Mouse (Mus musculus) G1E (cell line): ENCODE results near the gene Mroh3. TPM values are rescaled to one million over a fixed set of nuclear protein-coding genes. Genes with fewer than 3 reads are reported as not detected.
A peak's percentile ranks its signal among the peaks of the same experiment; 100 is the strongest.

Experiments used
- ATAC-seq: 2 replicates; pipeline ENCODE4 v1.8.0; 2016; ENCODE audit warnings: mild to moderate bottlenecking; ENCODE audit not compliant: insufficient number of reproducible peaks, poor library complexity, low FRiP score, severe bottlenecking; ENCODE audit errors: extremely low read depth
- DNase-seq: peaks from one replicate; pipeline ENCODE4 v3.0.0; 2012; ENCODE audit warnings: low spot score
- H3K27me3 ChIP-seq: 2 replicates; pipeline ENCODE4 v1.6.1; 2012; ENCODE audit warnings: mild to moderate bottlenecking, low read length, inconsistent platforms; ENCODE audit not compliant: insufficient read depth
- H3K36me3 ChIP-seq: replicated peaks from 2 replicates; pipeline ENCODE3; 2012; ENCODE audit warnings: mild to moderate bottlenecking, inconsistent platforms
- H3K4me1 ChIP-seq: 2 replicates; pipeline ENCODE4 v1.6.1; 2012; ENCODE audit warnings: low read depth, low read length, inconsistent platforms, mixed read lengths; ENCODE audit not compliant: insufficient read depth
- H3K4me3 ChIP-seq: 2 replicates; pipeline ENCODE4 v1.5.1; 2012; ENCODE audit warnings: low read depth, mild to moderate bottlenecking, inconsistent platforms, low read length, moderate library complexity, mixed read lengths
- H3K9me3 ChIP-seq: replicated peaks from 2 replicates; pipeline ENCODE4 v1.6.1; 2012; ENCODE audit warnings: inconsistent platforms
- CTCF ChIP-seq: IDR thresholded peaks from 2 replicates; pipeline ENCODE4 v1.5.1; 2012; ENCODE audit warnings: low read depth, low read length, inconsistent platforms, mixed read lengths
- GATA1 ChIP-seq: IDR thresholded peaks from 2 replicates; pipeline ENCODE4 v1.6.1; 2012; ENCODE audit warnings: borderline replicate concordance, low read length, inconsistent platforms, mixed read lengths
- GATA2 ChIP-seq: IDR thresholded peaks from 2 replicates; pipeline ENCODE4 v1.6.1; 2012; ENCODE audit warnings: low read depth, low read length, inconsistent platforms, borderline replicate concordance
- POLR2AphosphoS5 ChIP-seq: IDR thresholded peaks from 2 replicates; pipeline ENCODE4 v1.6.1; 2012; ENCODE audit warnings: low read depth, low read length, inconsistent platforms; ENCODE audit not compliant: insufficient replicate concordance
- TAL1 ChIP-seq: conservative IDR thresholded peaks from 2 replicates; pipeline ENCODE4 v1.6.1; 2012; ENCODE audit warnings: low read depth, low read length, inconsistent platforms, mixed read lengths
- polyA plus RNA-seq: library from polyadenylated mRNA; stranded (reverse); fragments of >175 nt; gene quantifications from 2 replicates; pipeline ENCODE4 v1.2.3, GENCODE M21; 2012
- total RNA-seq, 2 experiments: library from RNA; stranded (forward) in 1 of 2; stranded (reverse) in 1 of 2; fragments of 200-1000 nt in 1 of 2; fragments of >200 nt in 1 of 2; fragmentation: Nextera tagmentation in 1 of 2; gene quantifications; 2 replicates each; pipeline ENCODE4 v1.2.3; 2014 to 2017

The Mroh3 gene
- not detected in 2 replicates for total RNA-seq (2014; fragmentation: Nextera tagmentation)
- total RNA-seq (2017): 0.27 TPM in 1 of 2 replicates, not detected in the other
- polyA plus RNA-seq: not detected in 2 replicates

DNA sequence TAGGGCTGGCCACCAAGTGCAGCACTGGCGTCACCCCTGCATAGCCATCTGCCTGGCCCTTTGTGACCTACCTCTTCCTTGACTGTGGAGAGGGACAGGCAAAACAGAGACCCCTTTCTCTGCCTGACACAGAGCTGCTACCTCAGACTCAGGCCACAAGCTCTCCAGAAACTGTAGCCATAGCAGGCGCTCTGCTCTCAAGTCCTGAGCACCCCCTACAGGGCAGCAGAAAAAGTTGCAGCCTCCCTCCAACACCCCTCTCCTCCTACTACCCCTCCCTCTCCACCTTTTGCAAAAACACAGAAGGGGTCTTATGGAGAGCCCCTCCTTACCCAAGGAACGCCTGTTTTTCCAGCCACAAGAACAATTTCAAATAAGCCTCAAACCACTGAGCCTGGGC is at the start of gene Mroh3:
Mroh3 (minus strand) TSS at position 26 of the 400 bp plus-strand sequence.
- TF ChIP-seq GATA1 (no peak), POLR2AphosphoS5 (no peak), CTCF (peak; percentile 44; the same call in 1 of the 2 replicates), GATA2 (no peak)
- ATAC-seq (no peak), DNase-seq (peak; percentile 50)
- Histone ChIP-seq H3K27me3 (peaks cover 47% of the 10 kb centered on the region), H3K4me1 (no peaks in the 10 kb centered on the region), H3K9me3 (no peaks in the 10 kb centered on the region), H3K4me3 (no peak within 1 kb of the TSS), H3K36me3 (no peaks in the 10 kb centered on the region)

DNA sequence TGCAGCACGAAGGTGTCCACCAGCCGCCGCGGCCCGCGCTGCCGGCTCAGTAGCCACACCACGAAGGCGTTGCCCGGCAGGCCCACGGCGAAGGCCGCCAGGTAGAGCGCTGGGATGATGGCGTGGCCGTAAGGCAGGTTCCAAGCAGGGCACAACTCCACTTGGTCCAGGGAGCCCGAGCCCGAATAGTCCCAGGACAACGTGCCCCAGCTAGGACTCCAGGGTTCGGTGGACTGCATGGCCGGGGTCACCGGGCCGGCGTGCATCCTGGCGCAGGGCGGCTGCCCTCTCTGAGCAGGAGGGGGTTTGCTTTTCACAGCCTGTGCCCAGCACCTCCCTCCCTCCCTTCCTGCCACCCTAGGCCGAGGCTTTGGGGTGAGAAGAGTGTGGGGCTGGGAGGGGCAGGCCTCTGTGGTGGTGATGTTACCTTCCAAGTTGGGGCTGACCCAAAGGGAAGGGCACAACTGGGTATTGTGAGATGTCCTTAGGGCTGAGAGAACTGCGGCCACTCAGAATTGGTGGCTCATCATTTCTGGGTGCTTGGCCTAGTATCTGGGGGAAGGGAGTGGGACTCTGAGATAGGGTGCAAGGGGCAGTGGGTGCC is 48.1 kb upstream of the Mroh3 start, which contains the start of gene Gpr25:
Gpr25 (minus strand) TSS at position 239 of the 604 bp plus-strand sequence.
- no peaks in the 10 kb centered on the region for H3K36me3 ChIP-seq
- H3K4me3 ChIP-seq: peak within 1 kb of the TSS; percentile 17; the same call in 1 of the 2 replicates
- peaks cover 15% of the 10 kb centered on the region for H3K9me3 ChIP-seq
- ATAC-seq (no peak), DNase-seq (no peak)
- peaks cover 26% of the 10 kb centered on the region for H3K4me1 ChIP-seq
- H3K27me3 ChIP-seq: peaks cover 56% of the 10 kb centered on the region
- TF ChIP-seq CTCF: no peak
- TF ChIP-seq GATA1: no peak
- no peak for TF ChIP-seq POLR2AphosphoS5
- TF ChIP-seq GATA2: no peak
- no peak for TF ChIP-seq TAL1

- H3K27me3 ChIP-seq: peaks cover 56% of the 10 kb centered on the region
Measured at GRCm38 (mm10) chr1:136259893-136260634, 47.4 kb upstream of the Mroh3 start.

DNA sequence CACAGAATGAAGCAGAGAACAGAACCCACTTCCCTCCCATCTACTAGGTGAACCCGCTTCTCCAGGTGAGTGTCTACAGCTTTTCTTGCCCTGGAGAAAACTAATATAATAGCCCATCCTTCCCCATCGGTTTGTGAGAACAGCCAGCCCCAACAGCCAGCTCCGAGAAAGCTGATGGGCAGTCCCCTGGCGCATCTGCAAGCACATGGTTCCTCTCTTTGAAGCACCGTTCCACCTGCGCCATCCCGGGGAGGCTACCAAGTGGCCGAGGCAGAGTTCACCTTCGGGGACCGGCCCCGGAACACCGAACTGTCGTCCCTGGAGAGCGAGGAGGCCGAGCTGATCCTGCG is 46.9 kb upstream of the Mroh3 start:
- Histone ChIP-seq H3K9me3 (peaks cover 15% of the 10 kb centered on the region), H3K36me3 (no peaks in the 10 kb centered on the region), H3K4me1 (peaks cover 38% of the 10 kb centered on the region), H3K27me3 (peaks cover 56% of the 10 kb centered on the region), H3K4me3 (no peak overlapping the region)
- TF ChIP-seq GATA2: no peak
- TF ChIP-seq GATA1: no peak
- no peak for TF ChIP-seq CTCF
- TF ChIP-seq POLR2AphosphoS5: no peak
- TF ChIP-seq TAL1: no peak
- DNase-seq: no peak
- ATAC-seq: no peak

More at GRCm38 (mm10) chr1:136259893-136260634, 47.4 kb upstream of the Mroh3 start:
- H3K4me3 ChIP-seq: peak overlapping the region; percentile 9; the same call in 1 of the 2 replicates
- no peak for DNase-seq
- H3K9me3 ChIP-seq: peaks cover 15% of the 10 kb centered on the region
- no peak for ATAC-seq
- H3K4me1 ChIP-seq: peaks cover 33% of the 10 kb centered on the region
- TF ChIP-seq GATA2: no peak
- TF ChIP-seq CTCF: no peak
- no peaks in the 10 kb centered on the region for H3K36me3 ChIP-seq

DNA sequence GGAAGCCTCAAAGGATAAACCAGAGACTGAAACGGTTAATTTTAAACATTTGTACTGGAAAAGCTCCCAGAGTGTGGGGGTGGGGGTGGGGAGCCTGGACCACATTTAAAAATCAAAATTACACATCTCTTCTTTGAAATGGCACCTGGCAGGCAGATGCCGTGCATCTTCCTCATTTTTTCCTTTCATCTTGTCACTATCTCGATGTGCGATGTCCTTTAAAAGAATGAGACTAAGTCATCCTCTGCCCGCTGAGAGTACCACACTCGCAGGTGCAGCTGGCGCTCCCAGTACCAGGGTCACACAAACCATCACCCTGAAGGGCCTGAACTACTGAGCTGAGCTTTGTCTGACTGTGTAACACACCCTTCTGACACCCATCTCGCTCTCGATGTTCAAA is 45.9 kb upstream of the Mroh3 start:
- peaks cover 43% of the 10 kb centered on the region for H3K4me1 ChIP-seq
- peaks cover 15% of the 10 kb centered on the region for H3K9me3 ChIP-seq
- no peak overlapping the region for H3K4me3 ChIP-seq
- H3K36me3 ChIP-seq: no peaks in the 10 kb centered on the region
- DNase-seq: no peak
- TF ChIP-seq CTCF: no peak
- TF ChIP-seq POLR2AphosphoS5: no peak
- no peak for TF ChIP-seq GATA2
- TF ChIP-seq GATA1: no peak
- no peak for TF ChIP-seq TAL1
- H3K27me3 ChIP-seq: peaks cover 51% of the 10 kb centered on the region
- no peak for ATAC-seq

GRCm38 (mm10) chr1:136255657-136256056 is 43.0 kb upstream of the Mroh3 start:
- TF ChIP-seq POLR2AphosphoS5 (no peak), CTCF (no peak), GATA2 (no peak), GATA1 (no peak), TAL1 (no peak)
- Histone ChIP-seq H3K27me3 (peaks cover 31% of the 10 kb centered on the region), H3K4me1 (peaks cover 49% of the 10 kb centered on the region), H3K9me3 (peaks cover 13% of the 10 kb centered on the region), H3K4me3 (no peak overlapping the region; the same call in 1 of the 2 replicates), H3K36me3 (no peaks in the 10 kb centered on the region)
- DNase-seq (no peak), ATAC-seq (no peak)
